Mouse (Mus musculus): Measurements from ENCODE around the gene Dusp5. TPM values are rescaled to one million over a fixed set of nuclear protein-coding genes. Genes with fewer than 3 reads are reported as not detected.

Dusp5 gene
- total RNA-seq, 4 experiments from 2014 or later: 0.19 to 0.74 (median 0.41) TPM

- DNase-seq (ENCODE audit: low spot score in 2 of 2): no peak
These were observed 14.7 kb downstream of the Dusp5 start for GRCm38 (mm10) chr19:53543602-53544001.

GRCm38 (mm10) chr19:53544923-53545561 is 16.1 kb downstream of the Dusp5 start:
- DNase-seq (ENCODE audit: low spot score in 2 of 2): no peak

- DNase-seq (ENCODE audit: low spot score in 2 of 2): no peak
These were observed 18.7 kb downstream of the Dusp5 start for GRCm38 (mm10) chr19:53547597-53547996.

- DNase-seq (ENCODE audit: low spot score in 2 of 2): no peak
These were observed 22.1 kb downstream of the Dusp5 start for GRCm38 (mm10) chr19:53550972-53551371.

- no peak for DNase-seq (ENCODE audit: low spot score in 2 of 2)
These were observed 23.4 kb downstream of the Dusp5 start for GRCm38 (mm10) chr19:53552216-53552786.

GRCm38 (mm10) chr19:53552795-53553194 is 23.9 kb downstream of the Dusp5 start:
- DNase-seq (ENCODE audit: low spot score in 2 of 2): no peak

- no peak for DNase-seq (ENCODE audit: low spot score in 2 of 2)
These were observed 25.5 kb downstream of the Dusp5 start for GRCm38 (mm10) chr19:53554402-53554801.

GRCm38 (mm10) chr19:53554981-53555616 is 26.2 kb downstream of the Dusp5 start:
- DNase-seq (ENCODE audit: low spot score in 2 of 2): no peak

- DNase-seq (ENCODE audit: low spot score in 2 of 2): no peak
These were observed 27.9 kb downstream of the Dusp5 start for GRCm38 (mm10) chr19:53556841-53557240.

GRCm38 (mm10) chr19:53557267-53557936 is 28.5 kb downstream of the Dusp5 start:
- no peak for DNase-seq (ENCODE audit: low spot score in 2 of 2)

- DNase-seq (ENCODE audit: low spot score in 2 of 2): no peak
These were observed 31.5 kb downstream of the Dusp5 start for GRCm38 (mm10) chr19:53560436-53560835.

GRCm38 (mm10) chr19:53564174-53564573 is 35.3 kb downstream of the Dusp5 start:
- no peak for DNase-seq (ENCODE audit: low spot score in 2 of 2)

- no peak for DNase-seq (ENCODE audit: low spot score in 2 of 2)
These were observed 36.8 kb downstream of the Dusp5 start for GRCm38 (mm10) chr19:53565565-53566277.

GRCm38 (mm10) chr19:53567864-53568263 is 39.0 kb downstream of the Dusp5 start:
- no peak for DNase-seq (ENCODE audit: low spot score in 2 of 2)

- no peak for DNase-seq (ENCODE audit: low spot score in 2 of 2)
These were observed 39.6 kb downstream of the Dusp5 start for GRCm38 (mm10) chr19:53568553-53568952.

- DNase-seq (ENCODE audit: low spot score in 2 of 2): no peak
These were observed 42.1 kb downstream of the Dusp5 start for GRCm38 (mm10) chr19:53571056-53571455.

- DNase-seq (ENCODE audit: low spot score in 2 of 2): no peak
These were observed 42.9 kb downstream of the Dusp5 start for GRCm38 (mm10) chr19:53571501-53572428.

- no peak for DNase-seq (ENCODE audit: low spot score in 2 of 2)
These were observed 43.7 kb downstream of the Dusp5 start for GRCm38 (mm10) chr19:53572607-53573006.

GRCm38 (mm10) chr19:53573151-53573550 is 44.2 kb downstream of the Dusp5 start:
- no peak for DNase-seq (ENCODE audit: low spot score in 2 of 2)

GRCm38 (mm10) chr19:53574131-53574530 is 45.2 kb downstream of the Dusp5 start:
- DNase-seq (ENCODE audit: low spot score in 2 of 2): no peak

- no peak for DNase-seq (ENCODE audit: low spot score in 2 of 2)
These were observed 45.6 kb downstream of the Dusp5 start for GRCm38 (mm10) chr19:53574546-53574945.
